Mouse (Mus musculus) megakaryocyte, embryonic 14.5 days (primary cell): Measurements from ENCODE around the gene Susd4.

Experiments used
- FLI1 ChIP-seq: IDR thresholded peaks from 2 replicates; pipeline ENCODE4 v1.6.1; 2012; ENCODE audit warnings: low read length, inconsistent platforms, mixed read lengths
- GATA1 ChIP-seq: IDR thresholded peaks from 3 replicates; pipeline ENCODE4 v1.6.1; 2012; ENCODE audit warnings: mixed read lengths, low read length, inconsistent platforms, borderline replicate concordance

- TF ChIP-seq FLI1 (no peak), GATA1 (no peak)
These were observed 86.4 kb downstream of the Susd4 start for GRCm38 (mm10) chr1:182850080-182850479.
